In the genomic region with DNA sequence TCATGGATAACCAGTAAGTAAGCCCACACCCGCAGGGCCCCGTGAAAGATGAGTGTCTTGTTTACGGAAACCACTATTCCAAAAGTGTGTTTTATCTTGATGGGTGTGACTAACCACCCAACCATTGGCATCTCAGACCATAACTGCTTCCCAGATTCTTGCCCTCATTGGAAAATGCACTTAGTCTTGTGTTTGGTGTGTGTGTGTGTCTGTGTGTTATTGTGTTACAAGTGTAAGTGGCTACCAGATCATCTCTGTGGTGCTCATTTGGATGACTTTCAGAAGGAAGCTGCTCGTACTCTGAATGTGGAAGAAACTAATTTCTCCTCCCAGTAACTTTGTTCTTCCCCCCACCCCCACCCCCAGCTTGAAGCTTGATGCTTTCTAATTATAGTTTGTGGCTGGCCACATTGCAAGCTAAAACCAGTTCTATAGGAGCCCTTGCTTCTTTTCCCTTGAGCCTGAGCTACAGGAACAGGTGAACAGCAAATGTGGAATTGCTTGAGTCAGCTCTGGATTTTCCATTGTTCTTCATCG, we compare ENCODE assay signal across 13 mouse cellular contexts. TPM values are rescaled to one million over a fixed set of nuclear protein-coding genes. Genes with fewer than 3 reads are reported as not detected.
A peak's percentile ranks its signal among the peaks of the same experiment; 100 is the strongest.
DNase-seq lines count a peak whose midpoint lies in the region; ATAC-seq and TF ChIP-seq lines count a peak whose summit lies in the region.
"Had no signal": no experiment of that assay in that cellular context is flagged by ENCODE, and none has a peak within 500 bp of the region (broad histone marks: within the 10 kb centered on the region; RNA-seq: fewer than 3 reads in every experiment).

No protein-coding gene starts in this region.

- no peaks in the 10 kb centered on the region for H3K27me3 ChIP-seq in liver, embryonic 15.5 days
- no peaks in the 10 kb centered on the region for H3K27me3 ChIP-seq in hindbrain, embryonic 14.5 days (ENCODE audit: control insufficient read depth, insufficient read depth, low read length)
- no peaks in the 10 kb centered on the region for H3K27me3 ChIP-seq in forebrain, embryonic 16.5 days (replicated peaks; ENCODE audit: control insufficient read depth, insufficient read depth, low read length)

- 21% methylated on average over 5 of the region's 5 CpGs for WGBS in liver, embryonic 15.5 days (ENCODE audit: insufficient replicate concordance)
- 81% methylated on average over 5 of the region's 5 CpGs for WGBS in hindbrain, embryonic 14.5 days
- 64% methylated on average over 5 of the region's 5 CpGs for WGBS in forebrain, embryonic 16.5 days

- H3K4me3 ChIP-seq in gastrocnemius, adult 2 months: peak overlapping the region; percentile 55
- H3K4me3 ChIP-seq in liver, embryonic 15.5 days (replicated peaks): no peak overlapping the region
- H3K4me3 ChIP-seq in hindbrain, embryonic 14.5 days (replicated peaks; ENCODE audit: low read length): no peak overlapping the region
- H3K4me3 ChIP-seq in forebrain, embryonic 16.5 days (replicated peaks; ENCODE audit: low read length): no peak overlapping the region

- DNase-seq in gastrocnemius, adult 2 months: no peak
- no peak for DNase-seq in gastrocnemius, adult 8-10 months (ENCODE audit: low spot score in 2 of 2)
- DNase-seq in CD4-positive helper T cell, adult 2 months (ENCODE audit: low read depth, low spot score): peak; percentile 54
- DNase-seq in c-Kit-positive CD71-positive TER-119-positive erythroid progenitor cells, embryonic 14.5 days (ENCODE audit: low spot score): no peak
- DNase-seq in hindbrain, embryonic 14.5 days (ENCODE audit: low spot score): no peak
- DNase-seq: cerebellum, adult 11-12 months; kidney, postnatal 14 days; lung, adult 18-20 months; retina, postnatal 1 day had no signal

- H3K27ac ChIP-seq in gastrocnemius, adult 2 months: peak overlapping the region; percentile 86
- H3K27ac ChIP-seq in liver, embryonic 15.5 days (replicated peaks): no peak overlapping the region
- no peak overlapping the region for H3K27ac ChIP-seq in hindbrain, embryonic 14.5 days
- H3K27ac ChIP-seq in forebrain, embryonic 16.5 days (ENCODE audit: low read length): no peak overlapping the region

- TF ChIP-seq CTCF in gastrocnemius, adult 2 months (IDR thresholded peaks at IDR 0.05): no peak

- ATAC-seq in granulocyte monocyte progenitor cell, adult 5-6 weeks (replicated peaks; ENCODE audit: poor library complexity, severe bottlenecking): peak; percentile 31; the same call in 1 of the 2 replicates
- ATAC-seq in liver, embryonic 15.5 days (ENCODE audit: insufficient read depth): no peak
- ATAC-seq in hindbrain, embryonic 14.5 days (ENCODE audit: low FRiP score): no peak
- no peak for ATAC-seq in forebrain, embryonic 16.5 days

- H3K4me1 ChIP-seq in liver, embryonic 15.5 days (replicated peaks): peaks cover 43% of the 10 kb centered on the region
- H3K4me1 ChIP-seq in hindbrain, embryonic 14.5 days (replicated peaks; ENCODE audit: control insufficient read depth, insufficient read depth, low read length): peaks cover 5% of the 10 kb centered on the region
- H3K4me1 ChIP-seq in forebrain, embryonic 16.5 days (replicated peaks; ENCODE audit: control insufficient read depth, insufficient read depth, low read length): peaks cover 19% of the 10 kb centered on the region

- H3K36me3 ChIP-seq in liver, embryonic 15.5 days (replicated peaks): peaks cover 8% of the 10 kb centered on the region; the same call in 1 of the 2 replicates
- no peaks in the 10 kb centered on the region; the same call in 1 of the 2 replicates for H3K36me3 ChIP-seq in hindbrain, embryonic 14.5 days (replicated peaks; ENCODE audit: control insufficient read depth, insufficient read depth)
- H3K36me3 ChIP-seq in forebrain, embryonic 16.5 days (ENCODE audit: control insufficient read depth, insufficient read depth): 0 out of 2 replicates have a peak, but pooled peaks cover 3% of the 10 kb centered on the region

- intact Hi-C loops in gastrocnemius, adult 2 months (cut with DNase I): no loop called here

- no peak overlapping the region for H3K9ac ChIP-seq in liver, embryonic 15.5 days
- H3K9ac ChIP-seq in hindbrain, embryonic 14.5 days: no peak overlapping the region
- no peak overlapping the region for H3K9ac ChIP-seq in forebrain, embryonic 16.5 days (replicated peaks; ENCODE audit: low read depth, low read length)

- H3K9me3 ChIP-seq in liver, embryonic 15.5 days (replicated peaks): no peaks in the 10 kb centered on the region
- no peaks in the 10 kb centered on the region for H3K9me3 ChIP-seq in hindbrain, embryonic 14.5 days (ENCODE audit: control insufficient read depth, low read length)
- H3K9me3 ChIP-seq in forebrain, embryonic 16.5 days (ENCODE audit: control insufficient read depth, low read length): no peaks in the 10 kb centered on the region

- peak overlapping the region; percentile 38; the same call in 1 of the 2 replicates for H3K4me2 ChIP-seq in liver, embryonic 15.5 days
- no peak overlapping the region for H3K4me2 ChIP-seq in hindbrain, embryonic 14.5 days (replicated peaks)
- no peak overlapping the region for H3K4me2 ChIP-seq in forebrain, embryonic 16.5 days (ENCODE audit: low read length)

RNA-seq across cellular contexts. Expression of a gene that starts 12.5 kb away (rescaled TPM):
- 100 to 1,000 TPM; 117 to 173 TPM for total RNA-seq in gastrocnemius, adult 2 months (2021)
- 100 to 1,000 TPM; 135 to 157 (median 140) TPM for total RNA-seq in gastrocnemius, adult 8-10 months (2022)
- total RNA-seq in granulocyte monocyte progenitor cell, adult 5-6 weeks (2014; fragmentation: Nextera tagmentation): 40.8 and 51.9 TPM in 2 replicates
- total RNA-seq in granulocyte monocyte progenitor cell, adult 5-6 weeks (2017): 62.5 and 68.2 TPM in 2 replicates
- 33.5 and 34.6 TPM in 2 replicates for polyA plus RNA-seq in liver, embryonic 15.5 days (2015; fragmentation: Nextera tagmentation; extraction: Ambion mirVana)
- 76.7 and 79.3 TPM in 2 replicates for polyA plus RNA-seq in hindbrain, embryonic 14.5 days (2014; fragmentation: Nextera tagmentation; extraction: Ambion mirVana)
- polyA plus RNA-seq in forebrain, embryonic 16.5 days (2015; fragmentation: Nextera tagmentation; extraction: Ambion mirVana): 116 and 130 TPM in 2 replicates

RNA-seq across cellular contexts. Expression of a gene that starts 17.6 kb away (rescaled TPM):
- 10 to 100 TPM; 32.7 to 43.1 TPM for total RNA-seq in gastrocnemius, adult 2 months (2021)
- total RNA-seq in gastrocnemius, adult 8-10 months (2022): 10 to 100 TPM; 33.7 to 36.2 (median 33.7) TPM
- 35.8 and 36.8 TPM in 2 replicates for total RNA-seq in granulocyte monocyte progenitor cell, adult 5-6 weeks (2014; fragmentation: Nextera tagmentation)
- total RNA-seq in granulocyte monocyte progenitor cell, adult 5-6 weeks (2017): 54.7 and 64.6 TPM in 2 replicates
- 23.4 and 26.0 TPM in 2 replicates for polyA plus RNA-seq in liver, embryonic 15.5 days (2015; fragmentation: Nextera tagmentation; extraction: Ambion mirVana)
- polyA plus RNA-seq in hindbrain, embryonic 14.5 days (2014; fragmentation: Nextera tagmentation; extraction: Ambion mirVana): 94.6 and 95.8 TPM in 2 replicates
- polyA plus RNA-seq in forebrain, embryonic 16.5 days (2015; fragmentation: Nextera tagmentation; extraction: Ambion mirVana): 99.9 and 101 TPM in 2 replicates

RNA-seq across cellular contexts. Expression of a gene that starts 29.6 kb away (rescaled TPM):
- 100 to 1,000 TPM in 1 of 2 experiments, 10 to 100 TPM in 1; 95.4 to 186 TPM for total RNA-seq in gastrocnemius, adult 2 months (2021)
- 10 to 100 TPM; 77.8 to 95.8 (median 86.4) TPM for total RNA-seq in gastrocnemius, adult 8-10 months (2022)
- total RNA-seq in granulocyte monocyte progenitor cell, adult 5-6 weeks (2014; fragmentation: Nextera tagmentation): not detected in 2 replicates
- total RNA-seq in granulocyte monocyte progenitor cell, adult 5-6 weeks (2017): not detected in 2 replicates
- polyA plus RNA-seq in liver, embryonic 15.5 days (2015; fragmentation: Nextera tagmentation; extraction: Ambion mirVana): 0.26 and 0.47 TPM in 2 replicates
- not detected in 2 replicates for polyA plus RNA-seq in hindbrain, embryonic 14.5 days (2014; fragmentation: Nextera tagmentation; extraction: Ambion mirVana)
- polyA plus RNA-seq in forebrain, embryonic 16.5 days (2015; fragmentation: Nextera tagmentation; extraction: Ambion mirVana): not detected in 2 replicates
- polyA plus RNA-seq: forebrain, embryonic 11.5 days had no signal

RNA-seq across cellular contexts. Expression of a gene that starts 44.1 kb away (rescaled TPM):
- 10 to 100 TPM; 46.7 to 50.5 TPM for total RNA-seq in gastrocnemius, adult 2 months (2021)
- 10 to 100 TPM; 51.1 to 58.5 (median 55.7) TPM for total RNA-seq in gastrocnemius, adult 8-10 months (2022)
- total RNA-seq in granulocyte monocyte progenitor cell, adult 5-6 weeks (2014; fragmentation: Nextera tagmentation): 14.3 and 20.2 TPM in 2 replicates
- total RNA-seq in granulocyte monocyte progenitor cell, adult 5-6 weeks (2017): 72.7 and 108 TPM in 2 replicates
- polyA plus RNA-seq in liver, embryonic 15.5 days (2015; fragmentation: Nextera tagmentation; extraction: Ambion mirVana): 12.5 and 13.2 TPM in 2 replicates
- 39.8 and 40.5 TPM in 2 replicates for polyA plus RNA-seq in hindbrain, embryonic 14.5 days (2014; fragmentation: Nextera tagmentation; extraction: Ambion mirVana)
- 35.0 and 43.2 TPM in 2 replicates for polyA plus RNA-seq in forebrain, embryonic 16.5 days (2015; fragmentation: Nextera tagmentation; extraction: Ambion mirVana)

Comparison
In these comparisons a context has a peak if more than half of its experiments do, and no peak if none do; other contexts are left out.
1. RNA of a gene that starts 29.6 kb away (total RNA-seq): 95.4 to 186 TPM in gastrocnemius, adult 2 months and 77.8 to 95.8 TPM in gastrocnemius, adult 8-10 months; not detected in granulocyte monocyte progenitor cell, adult 5-6 weeks; every median in the first group is over 10 times any median in the second.